Mouse (Mus musculus) right cerebral cortex, postnatal 14 days (tissue): ENCODE measurements at regions not wholly inside any gene's neighbourhood (a gene's known extent, or its start where the extent isn't known, plus 50 kb on each side); places are given as distances from the start of the nearest gene placed in this dataset.

Experiments
- DNase-seq: peaks from one replicate; pipeline ENCODE4 v3.0.0; 2022

DNA sequence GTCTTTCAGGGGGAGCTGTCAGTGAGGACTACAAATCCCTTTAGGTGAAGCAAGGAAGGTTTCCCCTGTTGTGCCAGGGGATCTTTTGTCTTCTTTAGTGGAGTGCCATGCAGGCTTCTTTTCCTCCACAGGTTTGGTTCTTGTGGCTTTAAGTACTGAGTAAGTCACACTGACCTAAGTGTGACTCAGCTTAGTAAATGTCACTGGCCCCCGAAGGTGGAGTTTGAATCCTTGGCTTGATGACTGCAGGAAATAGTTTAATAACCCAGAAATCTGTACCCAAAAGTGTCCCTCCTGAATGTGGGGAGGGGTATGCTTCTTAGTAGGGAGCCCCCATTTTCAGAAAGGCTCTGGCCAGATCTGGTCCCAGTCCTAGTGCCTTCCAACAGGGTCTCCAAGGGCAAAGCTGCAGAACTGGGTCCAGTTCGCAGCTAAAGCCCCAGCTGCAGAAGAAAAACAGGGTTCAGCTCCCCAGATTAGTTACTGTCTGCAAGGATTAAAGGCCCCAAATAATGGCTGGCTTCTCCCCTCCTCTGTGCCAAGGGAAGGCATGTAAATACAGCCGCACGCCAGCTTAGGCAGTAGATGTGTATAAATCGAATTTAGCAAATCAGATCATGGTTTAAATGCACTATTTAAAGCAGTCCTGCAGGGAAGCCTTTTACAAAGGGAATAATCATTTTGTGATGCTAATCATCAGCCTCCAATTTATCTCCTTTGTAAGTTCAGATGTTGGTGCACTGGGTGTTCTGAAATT, 51.6 kb upstream of the Polg start:
- DNase-seq: no peak

DNA sequence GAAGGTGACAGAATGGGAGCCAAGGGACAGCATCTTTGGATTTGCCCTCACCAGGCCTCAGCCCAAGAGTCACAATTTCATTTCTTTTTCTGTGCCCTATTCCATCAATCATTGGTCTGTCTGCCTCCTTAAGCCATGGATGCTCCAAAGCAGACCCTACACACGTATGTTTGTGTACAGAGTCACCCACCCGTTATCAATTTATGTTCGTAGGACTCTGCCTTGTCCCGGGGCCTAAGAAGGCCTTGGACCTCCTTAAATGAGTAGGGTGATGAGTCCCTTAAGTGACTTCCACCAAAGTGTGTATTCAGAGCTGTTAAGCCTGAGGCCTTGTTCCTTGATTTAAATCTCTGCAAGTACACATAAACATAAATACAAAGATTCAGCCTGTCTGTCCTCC, 50.1 kb upstream of the Polg start:
- DNase-seq: no peak
